Mouse (Mus musculus) erythroid progenitor cell, adult 5-6 weeks (primary cell): ENCODE data around the gene Mrpl44. TPM values are rescaled to one million over a fixed set of nuclear protein-coding genes. Genes with fewer than 3 reads are reported as not detected.

Experiments used
- ATAC-seq: replicated peaks from 2 replicates; pipeline ENCODE4 v1.8.0; 2016; ENCODE audit warnings: moderate number of reproducible peaks, mild to moderate bottlenecking, moderate TSS enrichment, inconsistent platforms; ENCODE audit not compliant: poor library complexity, low FRiP score, severe bottlenecking
- total RNA-seq, 2 experiments: library from RNA; stranded (forward) in 1 of 2; stranded (reverse) in 1 of 2; fragments of 150-400 nt in 1 of 2; fragments of 186-747, 209-891 nt in 1 of 2; gene quantifications; 2 replicates each; pipeline versions ENCODE4 v1.2.3 to v1.2.4; 2015 to 2017; ENCODE audit warnings: low replicate concordance in 2 of 2

The Mrpl44 gene
- 4.6 and 9.0 TPM in 2 replicates for total RNA-seq (2015; ENCODE audit: low replicate concordance)
- total RNA-seq (2017; ENCODE audit: low replicate concordance): 4.5 and 8.0 TPM in 2 replicates

DNA sequence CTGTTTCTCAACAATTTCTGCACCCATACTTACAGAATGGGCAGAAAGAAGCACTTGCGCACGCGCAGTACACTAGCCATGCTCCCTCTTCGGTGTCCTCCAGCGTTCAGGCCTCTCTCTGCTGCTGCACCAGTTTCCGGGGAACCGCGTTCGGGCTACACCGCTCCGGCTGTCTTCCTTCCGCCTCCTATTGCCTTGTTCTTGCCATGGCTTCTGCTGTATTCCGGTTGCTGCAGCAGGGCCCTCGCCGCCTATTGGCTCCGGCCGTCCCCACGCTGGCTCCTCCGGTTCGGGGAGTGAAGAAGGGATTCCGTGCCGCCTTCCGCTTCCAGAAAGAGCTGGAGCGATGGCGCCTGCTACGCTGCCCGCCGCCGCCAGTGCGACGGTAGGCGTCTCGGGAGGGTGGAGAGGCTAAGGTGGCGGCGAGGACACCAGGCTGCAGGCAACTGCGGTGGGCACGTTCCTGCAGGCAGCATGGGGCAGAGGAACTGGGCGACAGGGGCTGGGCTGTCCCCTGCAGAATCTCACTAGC lies at the start of gene Mrpl44, which contains the start of gene Wdfy1:
Mrpl44 (plus strand) TSS at position 92 of the 532 bp plus-strand sequence.
Wdfy1 (minus strand) TSS at position 217 of the 532 bp plus-strand sequence.
- ATAC-seq: peak; percentile 98

GRCm38 (mm10) chr1:79734794-79735193 lies 41.0 kb upstream of the Mrpl44 start:
- no peak for ATAC-seq

DNA sequence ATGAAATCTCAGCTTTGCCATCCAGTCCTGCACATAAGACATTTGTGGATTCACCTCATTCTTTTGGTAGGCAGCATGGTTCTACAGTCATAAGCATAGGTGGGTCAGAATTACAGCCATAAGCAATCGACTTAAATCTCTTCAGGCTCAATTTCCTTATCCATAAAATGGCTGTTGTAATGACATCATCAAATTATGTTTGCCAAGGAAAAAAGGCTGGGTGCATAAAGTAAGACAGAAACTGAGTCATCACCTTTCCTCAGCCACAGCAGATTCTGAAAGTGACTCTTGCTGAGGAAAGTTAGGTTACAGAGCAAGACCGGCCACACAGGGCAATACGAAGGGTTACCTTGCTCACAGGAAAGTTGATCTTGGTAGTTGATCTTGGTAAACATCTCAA lies 39.4 kb upstream of the Mrpl44 start:
- no peak for ATAC-seq

GRCm38 (mm10) chr1:79739726-79740125 lies 36.1 kb upstream of the Mrpl44 start:
- ATAC-seq: no peak

- no peak for ATAC-seq
These were observed 34.8 kb upstream of the Mrpl44 start for GRCm38 (mm10) chr1:79741002-79741401.

DNA sequence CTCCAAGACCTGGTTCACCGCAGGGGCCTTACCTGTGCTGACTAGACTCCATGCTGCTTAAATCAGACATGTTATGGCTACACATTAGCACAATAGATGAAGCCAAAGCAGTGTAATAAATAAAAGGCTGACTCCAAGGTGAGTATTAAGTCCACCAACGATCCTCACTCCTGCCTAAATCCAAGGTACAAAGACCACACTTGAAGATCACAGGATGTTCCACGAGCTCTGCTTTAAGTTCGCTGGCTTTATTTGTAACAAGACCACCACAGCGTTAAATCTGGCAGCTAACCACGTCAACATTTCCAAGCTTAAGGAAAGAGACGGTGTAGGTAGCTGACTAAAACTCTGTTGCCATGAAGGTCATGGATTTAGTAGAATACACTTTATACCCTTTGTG lies 32.9 kb upstream of the Mrpl44 start:
- ATAC-seq: no peak

DNA sequence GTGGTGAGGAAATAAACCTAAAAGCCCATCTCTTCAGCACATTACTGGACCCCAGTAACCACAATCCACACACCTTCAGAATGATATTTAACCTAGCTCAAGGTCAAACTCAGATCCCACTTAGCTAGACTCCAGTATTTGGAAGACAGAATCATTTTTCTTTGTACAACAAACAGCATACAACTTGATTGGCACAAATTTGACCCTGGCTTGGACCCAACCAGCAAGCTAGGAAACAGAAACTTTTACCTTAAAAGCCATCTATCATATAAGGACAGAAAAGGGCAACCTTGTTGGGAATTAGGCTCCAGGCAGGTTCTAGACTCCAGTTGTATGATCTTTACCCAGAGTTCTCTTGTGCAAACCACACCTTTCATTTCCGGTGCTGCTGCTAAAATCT lies 32.4 kb upstream of the Mrpl44 start:
- ATAC-seq: no peak

- no peak for ATAC-seq
These were observed 29.8 kb upstream of the Mrpl44 start for GRCm38 (mm10) chr1:79746056-79746455.

DNA sequence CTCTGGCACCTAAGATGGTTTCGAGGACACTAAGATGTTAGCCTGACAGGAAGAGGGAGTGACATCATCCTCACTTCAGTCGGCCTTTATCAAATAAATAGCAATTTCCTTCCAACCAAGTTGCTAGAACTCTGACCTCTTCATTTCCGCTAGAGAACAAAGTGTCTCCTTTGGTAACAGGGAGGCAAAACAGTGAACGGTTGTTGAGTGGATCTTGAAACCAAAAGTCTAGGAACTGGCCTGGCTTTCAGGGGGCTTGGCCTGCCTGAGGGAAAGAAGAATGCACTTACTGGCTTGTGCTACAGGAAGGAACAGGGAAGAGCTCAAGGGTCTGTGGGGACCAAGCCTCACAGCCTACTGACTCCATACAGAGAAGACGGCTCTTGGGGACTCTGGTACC lies 24.6 kb upstream of the Mrpl44 start:
- ATAC-seq: no peak

GRCm38 (mm10) chr1:79752015-79752695 lies 23.7 kb upstream of the Mrpl44 start:
- no peak for ATAC-seq

DNA sequence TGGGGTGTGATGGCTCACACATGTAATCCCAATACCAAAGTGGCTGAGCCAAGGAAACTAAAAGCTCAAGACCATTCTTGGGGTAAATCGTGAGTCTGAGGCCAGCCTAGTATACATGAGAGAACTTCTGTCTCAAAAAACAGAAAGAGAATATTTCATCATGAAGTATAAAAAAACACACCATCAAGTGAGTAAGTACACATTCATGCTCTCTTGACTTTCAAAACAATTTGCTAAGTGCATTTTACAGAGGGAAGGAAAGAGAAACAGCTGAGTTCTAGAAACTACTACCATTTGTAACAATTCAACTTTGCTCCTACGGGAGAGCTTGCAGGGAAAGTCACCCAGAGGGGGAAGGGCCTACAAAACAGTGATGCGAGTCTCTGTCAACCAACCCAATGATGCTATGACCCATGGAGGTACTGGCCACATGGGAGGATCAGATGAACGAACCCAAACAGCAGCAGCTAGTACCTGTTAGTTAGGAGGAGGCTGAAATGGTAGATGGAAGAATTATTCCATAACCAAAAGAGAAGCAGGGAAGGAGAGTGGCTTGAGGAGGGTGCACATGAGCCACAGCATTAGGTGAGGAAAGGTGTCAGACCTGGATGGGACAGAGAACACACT lies 23.0 kb upstream of the Mrpl44 start:
- ATAC-seq: no peak

- ATAC-seq: no peak
These were observed 22.4 kb upstream of the Mrpl44 start for GRCm38 (mm10) chr1:79753456-79753855.

- ATAC-seq: no peak
These were observed 20.9 kb upstream of the Mrpl44 start for GRCm38 (mm10) chr1:79754936-79755335.

DNA sequence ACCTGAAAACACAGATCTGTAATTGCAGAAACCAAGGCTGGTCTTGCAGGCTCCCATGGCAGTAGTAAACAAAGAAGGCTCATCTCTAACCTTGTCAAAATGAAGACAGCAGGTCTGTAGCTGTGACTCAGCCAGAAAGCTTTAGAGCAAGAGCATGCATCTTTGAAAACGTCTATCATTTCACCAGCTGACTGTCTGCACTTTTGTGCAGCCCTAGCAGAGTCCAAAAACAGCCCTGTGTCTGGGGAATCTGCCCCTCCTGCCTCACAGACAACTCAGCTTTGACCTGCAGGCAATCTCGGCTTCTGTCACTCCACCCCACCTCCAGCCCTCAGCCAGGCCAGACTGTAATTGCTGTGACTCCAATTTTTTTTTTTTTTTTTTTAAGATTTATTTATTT lies 20.4 kb upstream of the Mrpl44 start:
- no peak for ATAC-seq

DNA sequence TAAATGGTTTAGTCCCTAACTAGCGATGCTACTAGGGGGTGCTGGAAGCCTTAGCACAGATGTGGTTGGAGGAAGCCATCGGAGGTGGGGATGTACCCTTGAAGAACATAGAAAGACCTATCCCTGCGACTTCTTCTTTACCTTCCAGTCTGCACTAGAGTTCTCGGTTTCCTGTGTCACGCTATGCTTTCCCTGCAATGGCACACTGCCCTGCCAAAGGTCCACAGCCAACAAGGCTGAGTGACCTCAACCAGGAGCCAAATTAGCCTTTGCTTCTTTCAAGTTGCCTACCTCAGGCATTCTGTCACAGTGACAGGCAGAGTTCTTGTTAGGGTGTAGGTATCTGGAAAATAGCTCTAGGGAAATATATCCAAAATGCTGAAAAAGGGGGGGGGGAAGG lies 19.4 kb upstream of the Mrpl44 start:
- ATAC-seq: no peak

DNA sequence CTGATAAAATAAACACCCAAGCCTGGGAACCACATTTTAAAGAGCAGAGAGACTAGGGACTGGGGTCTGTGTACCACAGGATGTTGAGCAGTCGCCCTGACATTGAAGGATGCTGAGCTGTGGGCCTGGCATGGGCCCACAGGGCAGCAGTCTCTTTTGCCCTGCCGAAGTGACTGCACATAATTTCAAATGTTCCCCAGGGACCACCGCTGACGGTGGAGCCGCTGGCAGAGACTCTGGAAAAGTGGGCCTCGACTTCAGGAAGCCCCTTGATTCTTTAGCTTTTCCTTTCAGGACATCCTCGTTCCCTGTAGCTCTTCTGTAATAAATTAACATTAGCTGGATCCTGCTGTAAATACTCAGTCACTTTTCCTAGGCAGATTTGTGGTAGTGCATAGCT lies 18.7 kb upstream of the Mrpl44 start:
- ATAC-seq: no peak

- ATAC-seq: no peak
These were observed 18.2 kb upstream of the Mrpl44 start for GRCm38 (mm10) chr1:79757597-79757996.

GRCm38 (mm10) chr1:79759006-79759405 lies 16.8 kb upstream of the Mrpl44 start:
- ATAC-seq: no peak

DNA sequence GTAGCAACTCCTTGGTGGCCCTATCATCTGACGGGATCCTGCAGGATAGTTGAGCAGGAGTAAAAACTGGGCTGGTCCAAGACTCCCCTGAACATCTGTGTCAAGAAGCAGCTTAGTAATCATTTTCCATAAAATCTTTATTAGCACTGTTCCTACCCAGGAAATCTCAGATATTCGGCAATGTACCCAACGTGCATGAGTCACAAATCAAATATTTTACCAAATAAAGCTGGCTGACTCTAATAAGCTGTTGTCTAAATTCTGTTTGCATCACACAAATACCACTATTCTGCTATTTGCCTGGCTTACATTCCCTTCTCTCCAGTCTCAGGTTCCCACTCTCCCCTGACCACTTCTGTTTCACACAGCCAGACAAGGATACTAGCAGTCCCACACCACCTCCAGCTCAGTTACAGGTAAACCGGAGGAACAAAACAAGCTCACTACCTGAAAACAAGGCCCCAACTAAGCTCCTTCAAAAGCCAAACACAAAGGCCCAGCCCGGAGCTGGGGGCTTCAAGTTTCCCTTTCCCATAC lies 16.3 kb upstream of the Mrpl44 start:
- no peak for ATAC-seq

GRCm38 (mm10) chr1:79760656-79761055 lies 15.2 kb upstream of the Mrpl44 start:
- peak; percentile 9; the same call in 1 of the 2 replicates for ATAC-seq
